Mouse (Mus musculus): ENCODE results near the gene Zfp750. TPM values are rescaled to one million over a fixed set of nuclear protein-coding genes. Genes with fewer than 3 reads are reported as not detected.

The Zfp750 gene
- polyA plus RNA-seq, 1 experiment from 2014 or later: 0.15 TPM

DNA sequence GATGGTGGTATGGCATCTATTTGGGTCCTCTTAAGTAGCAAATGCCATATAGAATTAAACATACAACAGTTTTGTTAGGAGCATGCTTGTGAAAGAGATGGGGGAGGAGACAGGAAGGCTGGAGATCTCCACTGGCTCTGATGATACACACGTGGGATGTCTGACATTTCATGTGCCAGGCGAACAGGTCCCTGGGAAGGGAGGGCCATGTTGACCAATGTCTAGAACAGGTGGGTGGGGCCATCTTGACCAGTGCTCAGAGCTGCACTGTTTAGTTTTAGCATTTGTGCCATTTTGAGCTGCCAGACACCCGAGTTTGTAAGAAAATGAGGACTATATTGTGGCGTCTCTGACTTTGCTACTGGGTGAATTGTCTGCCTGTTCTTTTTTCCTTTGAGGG is 10.7 kb downstream of the Zfp750 start:
- Histone ChIP-seq H3K27ac (no peak overlapping the region), H3K9ac (no peak overlapping the region), H3K36me3 (peaks cover 8% of the 10 kb centered on the region; the same call in 1 of the 2 replicates), H3K4me2 (no peak overlapping the region), H3K9me3 (replicated peaks) (no peaks in the 10 kb centered on the region), H3K4me3 (no peak overlapping the region), H3K27me3 (no peaks in the 10 kb centered on the region), H3K4me1 (replicated peaks) (no peaks in the 10 kb centered on the region)
- 72% methylated on average over 4 of the region's 4 CpGs for WGBS
- ATAC-seq (replicated peaks; ENCODE audit: insufficient number of reproducible peaks, insufficient read depth, low FRiP score, low read depth): no peak

DNA sequence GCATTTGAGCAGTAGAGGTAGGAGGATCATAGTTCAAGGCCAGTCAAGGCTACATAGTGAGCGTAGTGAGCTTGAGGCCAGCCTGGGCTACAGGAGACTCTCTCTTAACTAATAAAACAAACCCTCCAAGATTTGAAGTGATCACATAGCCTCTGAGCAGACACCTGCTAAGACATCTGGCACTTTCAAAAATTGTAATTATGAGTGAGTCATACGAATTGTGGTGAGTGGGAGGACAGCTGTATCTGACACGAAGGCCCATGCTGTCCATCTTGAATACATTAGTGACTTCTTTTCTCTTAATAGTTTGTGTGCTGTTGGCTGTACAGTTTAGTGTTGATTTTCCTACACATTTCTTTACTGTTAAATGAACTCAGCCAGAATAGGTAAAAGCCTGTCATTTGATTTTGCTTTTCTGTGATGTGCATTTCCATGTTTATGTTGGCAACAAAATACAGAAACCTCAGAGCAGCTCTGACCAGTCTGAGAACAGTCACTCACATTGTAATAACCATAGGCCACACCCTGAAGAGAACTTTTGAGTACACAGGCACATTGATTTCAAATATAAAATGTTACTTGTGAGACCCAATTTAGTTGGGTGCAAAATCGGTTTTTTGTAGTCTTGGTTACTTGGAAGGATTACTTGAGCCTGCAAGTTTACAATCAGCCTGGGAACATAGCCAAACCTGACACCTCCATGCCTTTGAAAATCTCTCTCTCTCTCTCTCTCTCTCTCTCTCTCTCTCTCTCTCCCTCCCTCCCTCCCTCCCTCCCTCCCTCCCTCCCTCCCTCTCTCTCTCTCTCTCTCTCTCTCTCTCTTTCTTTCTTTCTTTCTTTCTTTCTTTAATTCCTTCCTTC is 16.9 kb downstream of the Zfp750 start:
- Histone ChIP-seq H3K27ac (no peak overlapping the region), H3K4me1 (replicated peaks) (0 out of 2 replicates have a peak, but pooled peaks cover 3% of the 10 kb centered on the region)
- ATAC-seq (replicated peaks; ENCODE audit: insufficient number of reproducible peaks, insufficient read depth, low FRiP score, low read depth): no peak

DNA sequence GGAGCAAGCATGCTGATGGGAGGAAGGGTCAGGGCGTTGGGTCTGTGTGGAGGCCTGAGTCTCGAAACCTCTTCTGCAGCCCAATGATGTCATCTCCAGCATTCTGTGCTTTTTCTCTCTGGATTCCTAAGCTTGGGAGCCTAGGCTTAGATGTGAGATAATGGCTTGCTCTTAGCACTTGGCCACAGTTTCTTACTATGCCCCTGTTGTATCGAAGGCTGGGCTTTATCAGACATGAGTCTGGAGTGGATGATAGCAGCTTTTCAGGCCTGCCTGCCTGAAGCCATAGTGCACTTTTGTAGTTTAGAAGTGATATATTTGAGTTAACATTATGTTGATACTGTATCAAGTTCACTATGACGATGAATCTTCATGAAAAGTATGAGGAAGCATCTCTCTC is 17.6 kb downstream of the Zfp750 start:
- H3K9ac ChIP-seq: no peak overlapping the region
- no peak for ATAC-seq (replicated peaks; ENCODE audit: insufficient number of reproducible peaks, insufficient read depth, low FRiP score, low read depth)
- no peaks in the 10 kb centered on the region for H3K9me3 ChIP-seq (replicated peaks)
- no peak overlapping the region for H3K4me3 ChIP-seq
- H3K36me3 ChIP-seq: peaks cover 20% of the 10 kb centered on the region
- no peaks in the 10 kb centered on the region for H3K27me3 ChIP-seq
- no peak overlapping the region for H3K4me2 ChIP-seq
- 0 out of 2 replicates have a peak, but pooled peaks cover 3% of the 10 kb centered on the region for H3K4me1 ChIP-seq (replicated peaks)
- 53% methylated on average over 4 of the region's 4 CpGs for WGBS
- no peak overlapping the region for H3K27ac ChIP-seq

More for the DNA sequence above, 16.9 kb downstream of the Zfp750 start:
- Histone ChIP-seq H3K9me3 (replicated peaks) (no peaks in the 10 kb centered on the region), H3K4me2 (no peak overlapping the region), H3K36me3 (peaks cover 20% of the 10 kb centered on the region), H3K9ac (no peak overlapping the region), H3K27me3 (no peaks in the 10 kb centered on the region), H3K4me3 (no peak overlapping the region)
- 71% methylated on average over 4 of the region's 4 CpGs for WGBS

DNA sequence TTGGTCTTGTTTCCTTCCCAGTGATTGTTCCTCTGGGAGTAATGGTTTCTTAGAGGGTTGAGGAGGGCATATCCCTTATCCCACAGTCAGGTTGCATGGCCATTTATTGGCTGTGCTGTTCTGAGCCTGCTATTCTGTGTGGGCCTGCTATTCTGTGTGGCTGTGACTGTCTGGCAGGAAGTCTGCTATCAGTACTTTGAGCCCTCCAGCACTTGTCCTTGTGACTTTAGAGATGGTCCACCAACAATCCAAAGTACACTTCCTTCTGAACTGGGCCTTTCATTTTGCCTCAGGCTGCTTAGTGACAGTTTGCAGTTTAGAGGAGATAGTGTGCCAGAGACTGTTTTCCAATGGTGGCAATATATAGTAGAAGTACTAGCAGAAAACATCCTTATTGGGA is 18.5 kb downstream of the Zfp750 start:
- Histone ChIP-seq H3K27ac (no peak overlapping the region), H3K4me2 (no peak overlapping the region), H3K36me3 (peaks cover 20% of the 10 kb centered on the region), H3K27me3 (no peaks in the 10 kb centered on the region), H3K4me3 (no peak overlapping the region), H3K9ac (no peak overlapping the region), H3K4me1 (replicated peaks) (peaks cover 3% of the 10 kb centered on the region; the same call in 1 of the 2 replicates), H3K9me3 (replicated peaks) (no peaks in the 10 kb centered on the region)
- ATAC-seq (replicated peaks; ENCODE audit: insufficient number of reproducible peaks, insufficient read depth, low FRiP score, low read depth): no peak

DNA sequence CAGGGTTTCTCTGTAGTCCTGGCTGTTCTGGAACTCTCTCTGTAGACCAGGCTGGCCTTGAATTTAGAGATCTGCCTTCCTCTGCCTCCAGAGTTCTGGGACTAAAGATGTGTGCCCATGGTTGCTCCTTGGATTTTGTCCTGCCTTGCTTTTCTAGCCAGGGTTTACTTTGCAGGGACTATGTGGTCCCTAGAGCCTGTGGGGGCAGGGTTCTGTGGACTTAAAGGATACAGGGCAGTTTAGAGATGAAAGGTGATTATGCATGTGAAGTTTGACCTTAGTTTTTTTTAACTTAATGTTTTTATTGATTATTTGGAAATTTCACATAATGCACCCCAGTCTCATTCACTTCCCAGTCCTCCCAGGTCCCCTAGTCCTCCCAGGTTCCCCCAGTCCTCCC is 28.5 kb downstream of the Zfp750 start:
- H3K9me3 ChIP-seq (replicated peaks): no peaks in the 10 kb centered on the region
- H3K4me2 ChIP-seq: no peak overlapping the region
- ATAC-seq (replicated peaks; ENCODE audit: insufficient number of reproducible peaks, insufficient read depth, low FRiP score, low read depth): no peak
- H3K27ac ChIP-seq: no peak overlapping the region
- no peaks in the 10 kb centered on the region for H3K36me3 ChIP-seq
- no peak overlapping the region for H3K4me3 ChIP-seq
- H3K27me3 ChIP-seq: no peaks in the 10 kb centered on the region
- no peak overlapping the region for H3K9ac ChIP-seq
- H3K4me1 ChIP-seq (replicated peaks): no peaks in the 10 kb centered on the region; the same call in 1 of the 2 replicates

DNA sequence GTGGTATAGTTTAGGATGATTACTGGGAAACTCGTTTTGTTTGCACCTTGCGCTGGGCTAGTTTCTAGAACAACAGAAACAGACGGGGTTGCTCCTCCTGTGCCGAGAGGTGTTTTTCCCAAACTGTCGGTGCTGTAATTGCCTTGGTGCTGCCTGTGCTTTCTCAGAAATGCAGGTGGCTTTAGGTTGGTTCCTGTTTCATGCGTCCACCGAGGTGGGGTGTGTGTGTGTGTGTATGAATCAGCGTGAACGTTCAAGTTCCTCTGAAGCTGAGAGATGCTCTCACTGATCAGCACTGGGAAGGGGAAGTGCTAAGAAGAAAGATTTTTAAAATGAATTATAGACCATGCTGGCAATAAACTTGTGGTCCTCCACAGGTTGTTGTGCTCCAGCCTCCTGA is 33.3 kb downstream of the Zfp750 start:
- no peak overlapping the region for H3K4me3 ChIP-seq
- no peaks in the 10 kb centered on the region for H3K36me3 ChIP-seq
- H3K27me3 ChIP-seq: no peaks in the 10 kb centered on the region
- ATAC-seq (replicated peaks; ENCODE audit: insufficient number of reproducible peaks, insufficient read depth, low FRiP score, low read depth): no peak
- no peak overlapping the region for H3K27ac ChIP-seq
- H3K9me3 ChIP-seq (replicated peaks): no peaks in the 10 kb centered on the region
- 76% methylated on average over 9 of the region's 9 CpGs for WGBS
- no peaks in the 10 kb centered on the region for H3K4me1 ChIP-seq (replicated peaks)
- no peak overlapping the region for H3K4me2 ChIP-seq
- H3K9ac ChIP-seq: no peak overlapping the region

DNA sequence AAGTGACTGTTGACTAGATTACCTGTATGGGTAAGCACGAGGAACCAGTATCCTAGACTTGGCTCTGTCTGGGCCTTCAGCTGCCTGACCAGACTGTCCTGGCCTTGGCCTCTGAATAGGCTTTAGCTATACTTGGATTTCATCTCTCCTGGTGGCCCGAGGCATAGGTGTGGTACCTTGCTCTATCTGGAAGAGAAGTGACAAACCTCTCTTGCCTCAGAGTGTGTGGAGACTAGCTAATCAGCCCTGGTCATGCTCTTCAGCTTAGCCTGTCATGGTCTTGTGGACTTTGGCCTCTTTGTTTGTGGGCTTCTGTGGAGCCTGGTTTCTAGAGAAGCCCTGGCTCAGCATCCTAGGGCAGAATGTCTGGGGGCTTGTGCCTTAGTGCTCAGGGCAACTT is 38.0 kb downstream of the Zfp750 start:
- H3K9ac ChIP-seq: no peak overlapping the region
- no peaks in the 10 kb centered on the region for H3K9me3 ChIP-seq (replicated peaks)
- no peak for ATAC-seq (replicated peaks; ENCODE audit: insufficient number of reproducible peaks, insufficient read depth, low FRiP score, low read depth)
- WGBS: 90% methylated on average over 2 of the region's 2 CpGs
- H3K4me2 ChIP-seq: no peak overlapping the region
- H3K4me1 ChIP-seq (replicated peaks): no peaks in the 10 kb centered on the region
- no peaks in the 10 kb centered on the region for H3K27me3 ChIP-seq
- no peak overlapping the region for H3K27ac ChIP-seq
- no peaks in the 10 kb centered on the region for H3K36me3 ChIP-seq
- no peak overlapping the region for H3K4me3 ChIP-seq

DNA sequence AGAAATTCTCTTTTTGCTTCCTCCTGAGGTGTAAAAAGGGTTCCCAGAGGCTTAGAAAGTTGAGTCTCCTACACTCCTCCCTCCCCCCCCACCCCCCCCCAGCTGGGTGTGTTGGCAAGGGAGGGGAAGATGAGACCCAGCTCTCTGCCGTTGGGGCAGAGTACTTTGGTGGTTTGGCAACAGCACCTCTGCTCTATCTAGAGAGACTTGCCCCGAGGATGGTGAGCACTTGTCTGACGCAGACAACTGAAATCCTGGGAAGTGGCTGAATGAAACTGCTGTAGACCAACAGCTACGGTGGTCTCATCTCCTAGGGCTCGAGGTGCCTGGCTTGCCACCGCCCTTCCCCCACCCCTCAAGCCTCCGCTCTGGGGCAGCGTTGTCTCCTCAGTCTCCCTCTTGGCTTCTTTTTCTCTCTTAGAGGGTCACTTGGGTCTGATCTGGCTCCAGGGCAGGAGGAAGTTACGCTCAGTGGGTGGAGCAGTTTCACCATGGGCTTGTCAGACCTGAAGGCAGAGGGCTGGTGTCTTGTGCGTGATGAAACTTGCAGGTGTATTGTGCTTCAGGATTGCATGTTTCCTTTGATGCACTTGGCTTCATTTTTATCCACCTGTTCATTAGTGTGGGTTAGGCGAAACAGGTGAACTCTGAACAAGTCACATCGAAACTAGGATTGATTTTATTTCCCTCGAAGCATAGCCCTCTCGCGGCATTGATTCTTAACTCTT is 39.5 kb downstream of the Zfp750 start:
- no peak for ATAC-seq (replicated peaks; ENCODE audit: insufficient number of reproducible peaks, insufficient read depth, low FRiP score, low read depth)
- no peaks in the 10 kb centered on the region for H3K4me1 ChIP-seq (replicated peaks)
- 88% methylated on average over 15 of the region's 15 CpGs for WGBS
- no peak overlapping the region for H3K9ac ChIP-seq
- no peaks in the 10 kb centered on the region for H3K27me3 ChIP-seq
- H3K36me3 ChIP-seq: no peaks in the 10 kb centered on the region
- H3K4me2 ChIP-seq: no peak overlapping the region
- H3K9me3 ChIP-seq (replicated peaks): no peaks in the 10 kb centered on the region
- no peak overlapping the region for H3K4me3 ChIP-seq
- H3K27ac ChIP-seq: no peak overlapping the region

DNA sequence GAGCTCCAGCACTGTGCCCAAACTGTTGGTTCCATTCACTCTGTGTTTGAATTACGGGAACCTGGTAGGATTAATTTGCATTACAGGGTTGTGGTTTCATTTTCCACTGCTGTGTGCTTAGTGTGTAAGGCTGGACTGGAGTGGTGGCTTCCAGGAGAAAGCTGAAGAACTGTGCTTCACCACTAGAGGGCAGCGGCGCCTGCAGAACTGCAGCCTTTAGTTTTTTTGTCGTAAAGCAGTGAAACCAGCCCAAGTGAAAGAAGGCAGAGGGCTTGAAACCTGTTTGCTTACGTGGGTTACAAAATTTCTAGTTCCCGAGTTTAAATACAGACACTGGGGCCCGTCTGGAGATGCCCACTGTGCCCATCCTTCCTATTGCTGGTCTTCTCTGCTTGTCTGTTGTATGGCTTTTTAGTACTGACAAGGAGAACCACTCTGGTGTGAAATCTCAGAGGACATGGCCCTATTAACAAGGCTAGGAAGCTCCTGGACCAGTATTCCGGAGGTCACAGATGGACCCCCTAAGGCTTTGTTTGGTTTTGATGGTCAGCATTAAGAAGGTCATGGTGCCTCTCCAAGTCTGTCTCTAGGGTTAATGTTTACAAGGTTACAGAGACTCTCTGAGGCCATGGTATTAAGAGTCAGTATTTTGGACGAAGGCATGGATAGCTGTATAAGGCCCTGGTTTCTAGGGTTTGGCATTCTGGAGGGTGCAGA is 43.3 kb downstream of the Zfp750 start:
- Histone ChIP-seq H3K9me3 (replicated peaks) (no peaks in the 10 kb centered on the region), H3K36me3 (no peaks in the 10 kb centered on the region), H3K4me3 (no peak overlapping the region), H3K4me1 (replicated peaks) (no peaks in the 10 kb centered on the region), H3K4me2 (no peak overlapping the region), H3K27me3 (no peaks in the 10 kb centered on the region), H3K9ac (no peak overlapping the region), H3K27ac (no peak overlapping the region)
- WGBS: 32% methylated on average over 9 of the region's 9 CpGs
- no peak for ATAC-seq (replicated peaks; ENCODE audit: insufficient number of reproducible peaks, insufficient read depth, low FRiP score, low read depth)

DNA sequence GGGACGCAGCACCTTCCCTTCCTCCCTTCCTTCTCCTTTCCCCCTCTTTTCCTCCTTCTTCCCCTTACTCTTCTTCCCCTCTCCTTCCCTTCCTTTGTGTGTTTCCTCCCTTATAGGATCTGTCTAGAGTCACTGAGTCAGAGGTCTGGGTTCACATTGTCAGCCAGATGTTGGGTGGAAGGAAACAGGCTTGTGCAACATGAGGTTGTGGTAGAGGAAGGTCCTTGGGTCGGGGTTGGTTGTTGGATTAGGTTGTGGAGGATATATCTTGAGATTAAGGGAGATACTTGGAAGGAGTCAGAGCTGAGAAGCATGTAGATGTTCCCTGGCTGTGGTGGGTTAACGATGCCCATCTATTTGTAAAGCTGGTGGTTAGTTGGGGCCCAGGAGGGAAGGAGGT is 44.3 kb downstream of the Zfp750 start:
- Histone ChIP-seq H3K9me3 (replicated peaks) (no peaks in the 10 kb centered on the region), H3K4me1 (replicated peaks) (no peaks in the 10 kb centered on the region), H3K27me3 (no peaks in the 10 kb centered on the region), H3K27ac (no peak overlapping the region), H3K9ac (no peak overlapping the region), H3K4me2 (no peak overlapping the region), H3K4me3 (no peak overlapping the region), H3K36me3 (no peaks in the 10 kb centered on the region)
- 66% methylated on average over 3 of the region's 3 CpGs for WGBS
- ATAC-seq (replicated peaks; ENCODE audit: insufficient number of reproducible peaks, insufficient read depth, low FRiP score, low read depth): no peak

DNA sequence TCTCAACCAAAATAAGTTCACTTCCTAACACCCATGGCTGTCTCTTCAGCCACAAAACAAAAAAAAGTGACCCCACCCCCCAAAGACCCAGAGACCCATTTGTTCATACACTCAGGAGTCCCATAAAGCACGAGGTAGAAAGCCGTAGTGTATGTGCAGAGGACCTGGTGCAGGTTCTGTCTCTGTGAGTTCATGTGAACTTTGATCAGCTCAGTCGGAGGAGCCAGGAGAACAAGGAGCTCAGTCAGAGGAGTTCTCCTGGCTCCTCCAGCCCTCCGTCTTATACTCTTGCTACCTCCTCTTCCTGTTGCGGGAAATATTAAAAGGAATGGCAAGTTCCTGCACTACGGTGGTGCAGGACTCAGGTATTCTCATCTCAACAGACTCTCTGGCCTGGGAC is 51.7 kb downstream of the Zfp750 start:
- Histone ChIP-seq H3K9me3 (replicated peaks) (no peaks in the 10 kb centered on the region), H3K36me3 (peaks cover 10% of the 10 kb centered on the region; the same call in 1 of the 2 replicates), H3K9ac (no peak overlapping the region), H3K4me1 (replicated peaks) (no peaks in the 10 kb centered on the region), H3K27me3 (no peaks in the 10 kb centered on the region), H3K27ac (no peak overlapping the region), H3K4me3 (no peak overlapping the region), H3K4me2 (no peak overlapping the region)
- 90% methylated on average over 6 of the region's 6 CpGs for WGBS
- no peak for ATAC-seq (replicated peaks; ENCODE audit: insufficient number of reproducible peaks, insufficient read depth, low FRiP score, low read depth)

Measured in heart, embryonic 15.5 days (tissue).